Mouse (Mus musculus): ENCODE measurements around the gene Vcpkmt. TPM values are rescaled to one million over a fixed set of nuclear protein-coding genes. Genes with fewer than 3 reads are reported as not detected.
"Not testable (repeated sequence)": the region's sequence is repeated elsewhere in the genome, so short reads cannot be mapped to it uniquely, and the experiment has no call there.

Gene Vcpkmt
- polyA plus RNA-seq (2012; rRNA removed): 23.7 and 26.8 TPM in 2 replicates

- DNase-seq (ENCODE audit: extremely low spot score in 1 of 2, low spot score in 1 of 2): peak; percentile 69 to 93
Observed at GRCm38 (mm10) chr12:69582613-69583269, at the start of gene Vcpkmt. Gene Vcpkmt, minus strand, starts transcription at chr12:69583028.

- not testable (repeated sequence) for DNase-seq (ENCODE audit: extremely low spot score in 1 of 2, low spot score in 1 of 2)
Observed at GRCm38 (mm10) chr12:69618590-69618989, 35.8 kb upstream of the Vcpkmt start.

- DNase-seq (ENCODE audit: extremely low spot score in 1 of 2, low spot score in 1 of 2): no peak
Observed at GRCm38 (mm10) chr12:69604367-69604766, 21.5 kb upstream of the Vcpkmt start.

GRCm38 (mm10) chr12:69597446-69597845 is 14.6 kb upstream of the Vcpkmt start:
- no peak for DNase-seq (ENCODE audit: extremely low spot score in 1 of 2, low spot score in 1 of 2)

GRCm38 (mm10) chr12:69593130-69593529 is 10.3 kb upstream of the Vcpkmt start:
- DNase-seq (ENCODE audit: extremely low spot score in 1 of 2, low spot score in 1 of 2): no peak

- DNase-seq (ENCODE audit: extremely low spot score in 1 of 2, low spot score in 1 of 2): no peak
Observed at GRCm38 (mm10) chr12:69583270-69583629, 422 bp upstream of the Vcpkmt start.

- DNase-seq (ENCODE audit: extremely low spot score in 1 of 2, low spot score in 1 of 2): no peak
Observed at GRCm38 (mm10) chr12:69582216-69582612, 614 bp downstream of the Vcpkmt start.

GRCm38 (mm10) chr12:69579623-69580022 is 3.2 kb downstream of the Vcpkmt start:
- DNase-seq (ENCODE audit: extremely low spot score in 1 of 2, low spot score in 1 of 2): no peak

- DNase-seq (ENCODE audit: extremely low spot score in 1 of 2, low spot score in 1 of 2): no peak
Observed at GRCm38 (mm10) chr12:69576120-69576627, 6.7 kb downstream of the Vcpkmt start.

- peak; percentile 54 to 94 for DNase-seq (ENCODE audit: extremely low spot score in 1 of 2, low spot score in 1 of 2)
Observed at GRCm38 (mm10) chr12:69573916-69574881, 8.6 kb downstream of the Vcpkmt start.

- no peak for DNase-seq (ENCODE audit: extremely low spot score in 1 of 2, low spot score in 1 of 2)
Observed at GRCm38 (mm10) chr12:69573271-69573670, 9.6 kb downstream of the Vcpkmt start.

- DNase-seq (ENCODE audit: extremely low spot score in 1 of 2, low spot score in 1 of 2): no peak
Observed at GRCm38 (mm10) chr12:69569926-69570325, 12.9 kb downstream of the Vcpkmt start.

GRCm38 (mm10) chr12:69568266-69568665 is 14.6 kb downstream of the Vcpkmt start:
- no peak for DNase-seq (ENCODE audit: extremely low spot score in 1 of 2, low spot score in 1 of 2)

GRCm38 (mm10) chr12:69561006-69561405 is 21.8 kb downstream of the Vcpkmt start:
- not testable (repeated sequence) for DNase-seq (ENCODE audit: extremely low spot score in 1 of 2, low spot score in 1 of 2)

- DNase-seq (ENCODE audit: extremely low spot score in 1 of 2, low spot score in 1 of 2): no peak
Observed at GRCm38 (mm10) chr12:69556221-69556861, 26.5 kb downstream of the Vcpkmt start.

- DNase-seq (ENCODE audit: extremely low spot score in 1 of 2, low spot score in 1 of 2): no peak
Observed at GRCm38 (mm10) chr12:69545456-69546178, 37.2 kb downstream of the Vcpkmt start.

GRCm38 (mm10) chr12:69544994-69545393 is 37.8 kb downstream of the Vcpkmt start:
- DNase-seq (ENCODE audit: extremely low spot score in 1 of 2, low spot score in 1 of 2): no peak

GRCm38 (mm10) chr12:69544562-69544961 is 38.3 kb downstream of the Vcpkmt start:
- DNase-seq (ENCODE audit: extremely low spot score in 1 of 2, low spot score in 1 of 2): no peak

- DNase-seq (ENCODE audit: extremely low spot score in 1 of 2, low spot score in 1 of 2): no peak
Observed at GRCm38 (mm10) chr12:69542376-69542775, 40.5 kb downstream of the Vcpkmt start.

- DNase-seq (ENCODE audit: extremely low spot score in 1 of 2, low spot score in 1 of 2): no peak
Observed at GRCm38 (mm10) chr12:69541663-69542062, 41.2 kb downstream of the Vcpkmt start.
